Mouse (Mus musculus) CH12.LX (cell line): Measurements from ENCODE around the gene Hist1h3b. TPM values are rescaled to one million over a fixed set of nuclear protein-coding genes. Genes with fewer than 3 reads are reported as not detected.

Experiments used
- DNase-seq: peaks from one replicate; pipeline ENCODE4 v3.0.0-alpha.2; 2013; ENCODE audit errors: extremely low read depth
- H3K27ac ChIP-seq: 2 replicates; pipeline ENCODE4 v1.5.1; 2012; ENCODE audit warnings: low read depth, mild to moderate bottlenecking, control low read depth, moderate library complexity; ENCODE audit not compliant: insufficient read depth
- H3K27me3 ChIP-seq: replicated peaks from 2 replicates; pipeline ENCODE3; 2012; ENCODE audit warnings: inconsistent platforms
- H3K36me3 ChIP-seq, 2 experiments: replicated peaks in 1 of 2; 2 replicates each; pipeline versions ENCODE3 to v1.6.1; 2012; ENCODE audit warnings: inconsistent platforms in 1 of 2, low read length in 1 of 2, mild to moderate bottlenecking in 1 of 2, mixed read lengths in 1 of 2, moderate library complexity in 1 of 2; ENCODE audit not compliant: control insufficient read depth in 1 of 2, insufficient read depth in 1 of 2
- H3K4me1 ChIP-seq, 2 experiments: 2 replicates each; pipeline ENCODE4 v1.6.1; 2012; ENCODE audit warnings: inconsistent platforms in 1 of 2, moderate library complexity in 1 of 2; ENCODE audit not compliant: insufficient read depth in 2 of 2, control insufficient read depth in 1 of 2
- H3K4me2 ChIP-seq: 2 replicates; pipeline ENCODE4 v1.6.1; 2012; ENCODE audit warnings: low read depth, mild to moderate bottlenecking, control low read depth; ENCODE audit not compliant: poor library complexity, insufficient read depth, severe bottlenecking
- H3K4me3 ChIP-seq, 3 experiments: fragments of 150-350 bp in 1 of 3; sonication (generic) in 1 of 3; replicated peaks in 1 of 3; 2 replicates each; pipeline versions ENCODE3 to v1.5.1; 2011 to 2012; ENCODE audit warnings: low read depth in 2 of 3, low read length in 2 of 3, mild to moderate bottlenecking in 2 of 3, moderate library complexity in 2 of 3, control low read depth in 1 of 3, improper control_type of control experiment in 1 of 3, inconsistent platforms in 1 of 3, mixed read lengths in 1 of 3; ENCODE audit not compliant: poor library complexity in 1 of 3
- H3K79me2 ChIP-seq: replicated peaks from 2 replicates; pipeline ENCODE4 v1.6.1; 2012; ENCODE audit warnings: mild to moderate bottlenecking, moderate library complexity; ENCODE audit not compliant: control insufficient read depth, poor library complexity, insufficient read depth, severe bottlenecking; ENCODE audit errors: extremely low read depth
- H3K9ac ChIP-seq: 2 replicates; pipeline ENCODE4 v1.6.1; 2012; ENCODE audit warnings: low read depth, mild to moderate bottlenecking, control low read depth, moderate library complexity; ENCODE audit not compliant: insufficient read depth
- H3K9me3 ChIP-seq: replicated peaks from 2 replicates; pipeline ENCODE3; 2012; ENCODE audit warnings: low read length, inconsistent platforms, mixed read lengths
- BHLHE40 ChIP-seq: IDR thresholded peaks from 2 replicates; pipeline ENCODE4 v1.6.1; 2011; ENCODE audit warnings: mild to moderate bottlenecking, low read depth, low read length, improper control_type of control experiment
- CTCF ChIP-seq, 2 experiments: IDR thresholded peaks in 1 of 2; conservative IDR thresholded peaks in 1 of 2; 2 replicates each; pipeline ENCODE4 v1.5.1; 2011 to 2012; ENCODE audit warnings: low read depth in 2 of 2, low read length in 2 of 2, improper control_type of control experiment in 1 of 2, inconsistent platforms in 1 of 2, mild to moderate bottlenecking in 1 of 2, moderate library complexity in 1 of 2
- E2F4 ChIP-seq: IDR thresholded peaks from 2 replicates; pipeline ENCODE4 v1.6.1; 2011; ENCODE audit warnings: low read depth, low read length, improper control_type of control experiment; ENCODE audit not compliant: insufficient replicate concordance
- ELF1 ChIP-seq: IDR thresholded peaks from 2 replicates; pipeline ENCODE4 v1.6.1; 2014; ENCODE audit warnings: low read depth, mild to moderate bottlenecking, inconsistent platforms, low read length, improper control_type of control experiment
- ETS1 ChIP-seq: conservative IDR thresholded peaks from 2 replicates; pipeline ENCODE4 v1.6.1; 2012; ENCODE audit warnings: low read depth, mild to moderate bottlenecking, inconsistent platforms, low read length, improper control_type of control experiment, moderate library complexity
- HCFC1 ChIP-seq: IDR thresholded peaks from 2 replicates; pipeline ENCODE4 v1.6.1; 2012; ENCODE audit warnings: low read depth, mild to moderate bottlenecking, inconsistent platforms, low read length, improper control_type of control experiment
- IRF4 ChIP-seq: IDR thresholded peaks from 2 replicates; pipeline ENCODE4 v1.6.1; 2014; ENCODE audit warnings: low read depth, mild to moderate bottlenecking, inconsistent platforms, low read length, improper control_type of control experiment
- KAT2A ChIP-seq: IDR thresholded peaks from 2 replicates; pipeline ENCODE4 v1.6.1; 2012; ENCODE audit warnings: low read length, improper control_type of control experiment, inconsistent platforms; ENCODE audit not compliant: insufficient replicate concordance
- MAFK ChIP-seq: IDR thresholded peaks from 2 replicates; pipeline ENCODE4 v1.6.1; 2011; ENCODE audit warnings: low read length, improper control_type of control experiment; ENCODE audit not compliant: insufficient replicate concordance
- MEF2A ChIP-seq: IDR thresholded peaks from 2 replicates; pipeline ENCODE4 v1.6.1; 2014; ENCODE audit warnings: low read depth, mild to moderate bottlenecking, inconsistent platforms, low read length, improper control_type of control experiment, borderline replicate concordance
- MYC ChIP-seq: IDR thresholded peaks from 2 replicates; pipeline ENCODE4 v1.6.1; 2011; ENCODE audit warnings: low read depth, mild to moderate bottlenecking, improper control_type of control experiment, low read length
- NELFE ChIP-seq: IDR thresholded peaks from 2 replicates; pipeline ENCODE4 v1.6.1; 2011; ENCODE audit warnings: low read depth, low read length, improper control_type of control experiment
- PAX5 ChIP-seq: IDR thresholded peaks from 2 replicates; pipeline ENCODE4 v1.6.1; 2012; ENCODE audit warnings: low read length, inconsistent platforms, mixed read lengths
- POLR2A ChIP-seq: IDR thresholded peaks from 2 replicates; pipeline ENCODE4 v1.6.1; 2011; ENCODE audit warnings: low read depth, mild to moderate bottlenecking, improper control_type of control experiment, low read length
- POLR2AphosphoS2 ChIP-seq: IDR thresholded peaks from 2 replicates; pipeline ENCODE4 v1.6.1; 2011; ENCODE audit warnings: low read depth, low read length, improper control_type of control experiment
- RAD21 ChIP-seq: IDR thresholded peaks from 2 replicates; pipeline ENCODE4 v1.6.1; 2011; ENCODE audit warnings: low read depth, mild to moderate bottlenecking, low read length, improper control_type of control experiment, moderate library complexity
- RCOR1 ChIP-seq: conservative IDR thresholded peaks from 2 replicates; pipeline ENCODE4 v1.6.1; 2012; ENCODE audit warnings: low read depth, mild to moderate bottlenecking, inconsistent platforms, low read length, improper control_type of control experiment
- SIN3A ChIP-seq: IDR thresholded peaks from 2 replicates; pipeline ENCODE4 v1.6.1; 2012; ENCODE audit warnings: low read length, improper control_type of control experiment, inconsistent platforms
- SMC3 ChIP-seq: IDR thresholded peaks from 2 replicates; pipeline ENCODE4 v1.6.1; 2011; ENCODE audit warnings: low read depth, low read length, improper control_type of control experiment
- TBP ChIP-seq: conservative IDR thresholded peaks from 2 replicates; pipeline ENCODE4 v1.6.1; 2011; ENCODE audit warnings: low read depth, low read length, improper control_type of control experiment
- TCF12 ChIP-seq: IDR thresholded peaks from 2 replicates; pipeline ENCODE4 v1.6.1; 2014; ENCODE audit warnings: low read depth, mild to moderate bottlenecking, inconsistent platforms, low read length, improper control_type of control experiment
- UBTF ChIP-seq: IDR thresholded peaks from 2 replicates; pipeline ENCODE4 v1.6.1; 2012; ENCODE audit warnings: low read depth, mild to moderate bottlenecking, inconsistent platforms, low read length, improper control_type of control experiment, moderate library complexity
- USF2 ChIP-seq: conservative IDR thresholded peaks from 2 replicates; pipeline ENCODE4 v1.6.1; 2011; ENCODE audit warnings: low read depth, low read length, improper control_type of control experiment
- ZNF384 ChIP-seq: IDR thresholded peaks from 2 replicates; pipeline ENCODE4 v1.6.1; 2012; ENCODE audit warnings: low read depth, low read length, improper control_type of control experiment, inconsistent platforms
- dilution Hi-C: fragments of 300-500 bp; cut with MboI; formaldehyde crosslinking; loops from 2 replicates; pipeline ENCODE4 v1.14.3; 2020; ENCODE audit warnings: low sequenced_read_pairs; ENCODE audit not compliant: extremely low pct_unique_long_range_greater_than_20kb, extremely low pct_ligation_motif_present
- in situ Hi-C: fragments of 300-500 bp; cut with MboI; formaldehyde crosslinking; loops from 3 replicates; pipeline ENCODE4 v1.14.3; 2019; ENCODE audit warnings: low sequenced_read_pairs, low pct_ligation_motif_present, low pct_unique_long_range_greater_than_20kb, mixed read lengths
- polyA plus RNA-seq: library from polyadenylated mRNA; unstranded; fragments of >175 nt; gene quantifications from 2 replicates; pipeline ENCODE4 v1.2.1, GENCODE M21; 2012; ENCODE audit warnings: low read depth; ENCODE audit not compliant: insufficient read length
- total RNA-seq, 2 experiments: library from RNA; depleted of rRNA; stranded (reverse); fragments of 300-350 nt in 1 of 2; fragments of >200 nt in 1 of 2; gene quantifications; 2 replicates each; pipeline ENCODE4 v1.2.3; 2012 to 2014

Hist1h3b gene
- total and polyA plus RNA-seq, 3 experiments = 5.5 to 2,096 (median 44.0) TPM

DNA sequence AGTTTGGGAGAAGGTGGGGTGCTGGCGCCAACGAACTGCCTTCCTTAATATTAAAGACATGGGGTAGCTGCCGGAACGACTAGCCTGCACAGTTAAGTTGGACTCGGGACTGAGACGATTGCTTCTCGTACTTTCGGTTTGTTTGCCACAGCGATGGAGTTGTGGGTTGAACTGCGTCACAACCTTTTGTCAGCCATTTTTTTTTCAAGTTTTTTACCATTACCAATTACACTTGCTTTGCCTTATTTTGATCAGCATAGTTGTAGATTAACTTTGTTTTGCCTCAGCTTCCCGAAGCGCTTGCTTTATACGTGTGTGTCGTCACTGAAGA, 12.2 kb upstream of the Hist1h3b start:
- H3K79me2 ChIP-seq = no peaks in the 10 kb centered on the region

DNA sequence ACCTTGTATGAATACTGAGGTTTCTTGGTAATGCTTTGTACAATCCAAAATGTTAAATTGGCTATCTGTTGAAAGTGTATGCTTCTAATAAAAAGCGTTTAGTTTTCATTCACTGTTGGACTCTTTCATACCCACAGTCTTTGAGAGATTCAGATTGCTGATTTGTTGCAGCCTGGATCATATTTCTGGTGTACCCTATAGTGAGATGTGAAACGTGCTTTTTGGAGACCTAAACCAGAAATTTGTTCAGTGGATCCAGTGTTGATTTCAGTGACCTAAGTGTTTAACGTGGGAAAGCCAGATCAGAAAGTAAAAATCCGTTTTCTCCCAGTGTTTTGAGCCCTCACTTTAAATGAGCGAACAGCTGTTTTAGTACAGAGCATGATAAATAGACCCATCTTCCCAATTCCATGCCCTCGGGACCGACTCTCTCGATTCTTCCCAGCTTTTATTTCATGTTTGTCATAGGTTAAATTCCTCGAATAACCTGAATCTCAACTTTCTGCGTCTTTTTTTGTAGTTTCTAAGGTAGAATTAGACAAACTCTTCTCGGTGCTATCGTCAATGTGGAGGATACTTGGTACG, 11.7 kb upstream of the Hist1h3b start:
- in situ Hi-C loops (no loop called here), dilution Hi-C loops (loop anchor here (10.0 kb wide), 1 partner anchor 46 kb away; the partner anchor contains the start of genes Hist1h1t and Hist1h4c)
- no peaks in the 10 kb centered on the region for H3K79me2 ChIP-seq
- peak overlapping the region; percentile 95 for H3K27ac ChIP-seq
- H3K9me3 ChIP-seq = no peaks in the 10 kb centered on the region
- TF ChIP-seq MAFK = no peak
- TF ChIP-seq NELFE = peak; percentile 11; the same call in 1 of the 2 replicates
- TF ChIP-seq ETS1 = no peak
- no peak for TF ChIP-seq TBP
- TF ChIP-seq E2F4 = no peak
- TF ChIP-seq ELF1 = no peak
- no peak for TF ChIP-seq SMC3
- TF ChIP-seq UBTF = no peak
- peak overlapping the region; percentile 100 for H3K9ac ChIP-seq
- no peaks in the 10 kb centered on the region for H3K36me3 ChIP-seq
- H3K27me3 ChIP-seq = no peaks in the 10 kb centered on the region
- peak overlapping the region; percentile 84 for H3K4me2 ChIP-seq
- H3K4me1 ChIP-seq = peaks cover 3 to 29% of the 10 kb centered on the region in 2 experiments; a peak in 3 of 4 replicates
- peak overlapping the region; percentile 54 to 74 (median 54) for H3K4me3 ChIP-seq
- no peak for DNase-seq

More for the DNA sequence above, 12.2 kb upstream of the Hist1h3b start:
- Histone ChIP-seq H3K27ac (peak overlapping the region; percentile 95), H3K9ac (peak overlapping the region; percentile 100), H3K27me3 (no peaks in the 10 kb centered on the region), H3K36me3 (no peaks in the 10 kb centered on the region), H3K9me3 (no peaks in the 10 kb centered on the region), H3K4me1 (peaks cover 3 to 29% of the 10 kb centered on the region in 2 experiments; a peak in 3 of 4 replicates), H3K4me2 (peak overlapping the region; percentile 84; the same call in 1 of the 2 replicates), H3K4me3 (peak overlapping the region; percentile 54 to 74 (median 54))
- dilution Hi-C loops (loop anchor here (10.0 kb wide), 1 partner anchor 45 kb away; the partner anchor contains the start of genes Hist1h1t and Hist1h4c), in situ Hi-C loops (loop anchor here (5.0 kb wide), 1 partner anchor 38 kb away; no protein-coding TSS in a partner anchor)
- DNase-seq = no peak
- TF ChIP-seq RCOR1 (peak; percentile 12; the same call in 1 of the 2 replicates), IRF4 (no peak), RAD21 (no peak), KAT2A (0 out of 2 replicates have a peak, but pooled peaks have one; percentile 4), ZNF384 (peak; percentile 49; the same call in 1 of the 2 replicates), POLR2AphosphoS2 (peak; percentile 31; the same call in 1 of the 2 replicates), PAX5 (no peak), ETS1 (peak; percentile 9; the same call in 1 of the 2 replicates), TBP (0 out of 2 replicates have a peak, but pooled peaks have one; percentile 56), TCF12 (peak; percentile 25), E2F4 (0 out of 2 replicates have a peak, but pooled peaks have one; percentile 85), POLR2A (peak; percentile 68; the same call in 1 of the 2 replicates), MEF2A (peak; percentile 22; the same call in 1 of the 2 replicates), USF2 (0 out of 2 replicates have a peak, but pooled peaks have one; percentile 4), MAFK (0 out of 2 replicates have a peak, but pooled peaks have one; percentile 11), HCFC1 (no peak; the same call in none of the 2 replicates), CTCF (conservative IDR thresholded peaks at IDR 0.05 in 1 of 2, IDR thresholded peaks at IDR 0.05 in 1 of 2; ENCODE audit: low read depth in 2 of 2, low read length in 2 of 2) (no peak), MYC (no peak), SIN3A (peak; percentile 5; the same call in 1 of the 2 replicates), BHLHE40 (peak; percentile 36; the same call in 1 of the 2 replicates)
